8 mouse cellular contexts compared by ENCODE assay signal in genomic region chr8:120067936-120068668, GRCm38 (mm10). TPM values are rescaled to one million over a fixed set of nuclear protein-coding genes. Genes with fewer than 3 reads are reported as not detected.
A peak's percentile ranks its signal among the peaks of the same experiment; 100 is the strongest.
DNase-seq lines count a peak whose midpoint lies in the region; ATAC-seq and TF ChIP-seq lines count a peak whose summit lies in the region.

No protein-coding gene starts in this region.

- TF ChIP-seq POLR2A in heart, adult 2 months (IDR thresholded peaks at IDR 0.05; ENCODE audit: insufficient read depth, low read depth, low read length): peak; percentile 31; the same call in 1 of the 2 replicates
- TF ChIP-seq POLR2A in small intestine, adult 2 months (IDR thresholded peaks at IDR 0.05; ENCODE audit: low read depth, low read length): no peak

- DNase-seq in heart, adult 2 months: peak; percentile 70 to 84
- DNase-seq in forelimb bud, embryonic 11.5 days (ENCODE audit: low read depth, low spot score): peak; percentile 46
- DNase-seq in right cerebral cortex, adult 18-20 months: no peak
- DNase-seq in layer of hippocampus, postnatal 14 days (ENCODE audit: low spot score in 2 of 2): no peak

- no peak overlapping the region for H3K4me2 ChIP-seq in heart, embryonic 12.5 days
- no peak overlapping the region for H3K4me2 ChIP-seq in kidney, embryonic 16.5 days (replicated peaks; ENCODE audit: low read depth, low read length)

- intact Hi-C loops in heart, adult 2 months (cut with DNase I): no loop called here

- peak overlapping the region; percentile 35; the same call in 1 of the 2 replicates for H3K9ac ChIP-seq in heart, adult 2 months (ENCODE audit: low read depth, low read length)
- H3K9ac ChIP-seq in heart, embryonic 12.5 days: no peak overlapping the region
- no peak overlapping the region for H3K9ac ChIP-seq in kidney, embryonic 16.5 days (replicated peaks; ENCODE audit: low read length)

- no peak overlapping the region for H3K4me3 ChIP-seq in heart, adult 2 months
- no peak overlapping the region for H3K4me3 ChIP-seq in heart, embryonic 12.5 days
- H3K4me3 ChIP-seq in kidney, embryonic 16.5 days (ENCODE audit: low read length): no peak overlapping the region
- H3K4me3 ChIP-seq in small intestine, adult 2 months (ENCODE audit: low read depth, low read length): no peak overlapping the region

- peaks cover 10% of the 10 kb centered on the region for H3K4me1 ChIP-seq in heart, adult 2 months (ENCODE audit: control insufficient read depth, insufficient read depth, low read length)
- H3K4me1 ChIP-seq in heart, embryonic 12.5 days (replicated peaks): 0 out of 2 replicates have a peak, but pooled peaks cover 12% of the 10 kb centered on the region
- H3K4me1 ChIP-seq in kidney, embryonic 16.5 days (ENCODE audit: insufficient read depth, low read length): peaks cover 22% of the 10 kb centered on the region
- H3K4me1 ChIP-seq in small intestine, adult 2 months (ENCODE audit: control insufficient read depth, insufficient read depth, insufficient read length, low read length): peaks cover 3% of the 10 kb centered on the region; the same call in 1 of the 2 replicates

- no peak for TF ChIP-seq CTCF in heart, adult 2 months (IDR thresholded peaks at IDR 0.05)
- no peak for TF ChIP-seq CTCF in small intestine, adult 2 months (IDR thresholded peaks at IDR 0.05; ENCODE audit: extremely low read depth, insufficient read length, insufficient replicate concordance, low read depth, low read length)

- H3K79me2 ChIP-seq in heart, adult 2 months (replicated peaks; ENCODE audit: control insufficient read depth, insufficient read depth, low read length): no peaks in the 10 kb centered on the region

- H3K36me3 ChIP-seq in heart, adult 2 months (ENCODE audit: control insufficient read depth, insufficient read depth, low read length): no peaks in the 10 kb centered on the region
- H3K36me3 ChIP-seq in heart, embryonic 12.5 days: no peaks in the 10 kb centered on the region
- H3K36me3 ChIP-seq in kidney, embryonic 16.5 days (ENCODE audit: insufficient read depth, low read length): no peaks in the 10 kb centered on the region
- H3K36me3 ChIP-seq in small intestine, adult 2 months (ENCODE audit: control insufficient read depth, insufficient read depth, low read length): no peaks in the 10 kb centered on the region

- TF ChIP-seq EP300 in heart, adult 2 months (IDR thresholded peaks at IDR 0.05; ENCODE audit: insufficient read depth, low read depth, low read length): peak; percentile 84; the same call in 1 of the 2 replicates

- peak overlapping the region; percentile 60 for H3K27ac ChIP-seq in heart, adult 2 months
- no peak overlapping the region for H3K27ac ChIP-seq in heart, embryonic 12.5 days (ENCODE audit: poor library complexity, severe bottlenecking)
- H3K27ac ChIP-seq in kidney, embryonic 16.5 days (ENCODE audit: low read length): no peak overlapping the region
- H3K27ac ChIP-seq in small intestine, adult 2 months (ENCODE audit: insufficient read depth, low read depth, low read length): peak overlapping the region; percentile 18; the same call in 1 of the 2 replicates

- H3K27me3 ChIP-seq in heart, adult 2 months (ENCODE audit: control insufficient read depth, insufficient read depth, low read length): no peaks in the 10 kb centered on the region
- H3K27me3 ChIP-seq in heart, embryonic 12.5 days (replicated peaks): peaks cover 14% of the 10 kb centered on the region; the same call in 1 of the 2 replicates
- no peaks in the 10 kb centered on the region for H3K27me3 ChIP-seq in kidney, embryonic 16.5 days (ENCODE audit: insufficient read depth, low read length)
- H3K27me3 ChIP-seq in small intestine, adult 2 months (ENCODE audit: control insufficient read depth, insufficient read depth, low read length): no peaks in the 10 kb centered on the region

- 37% methylated on average over 19 of the region's 19 CpGs for WGBS in heart, adult 2 months
- WGBS in heart, embryonic 12.5 days: 62% methylated on average over 19 of the region's 19 CpGs
- 21% methylated on average over 19 of the region's 19 CpGs for WGBS in kidney, embryonic 16.5 days
- WGBS in small intestine, adult 2 months: 56% methylated on average over 19 of the region's 19 CpGs

- ATAC-seq in heart, embryonic 12.5 days (ENCODE audit: insufficient number of reproducible peaks, low FRiP score): no peak
- peak; percentile 55 for ATAC-seq in kidney, embryonic 16.5 days (ENCODE audit: low FRiP score, low TSS enrichment)
- no peak for ATAC-seq in granulocyte monocyte progenitor cell, adult 5-6 weeks (replicated peaks; ENCODE audit: poor library complexity, severe bottlenecking)

- no peaks in the 10 kb centered on the region for H3K9me3 ChIP-seq in heart, embryonic 12.5 days (replicated peaks)
- H3K9me3 ChIP-seq in kidney, embryonic 16.5 days (ENCODE audit: low read length): 0 out of 2 replicates have a peak, but pooled peaks cover 3% of the 10 kb centered on the region

RNA-seq across cellular contexts. Expression of gene Zdhhc7, which starts 33.2 kb away (rescaled TPM):
- 10 to 100 TPM; 34.2 to 35.4 TPM for total RNA-seq in heart, adult 2 months (2021)
- 48.5 and 70.6 TPM in 2 replicates for polyA plus RNA-seq in heart, adult 2 months (2012; rRNA removed)
- 33.9 and 34.9 TPM in 2 replicates for polyA plus RNA-seq in heart, embryonic 12.5 days (2016; fragmentation: Nextera tagmentation; extraction: Ambion mirVana)
- 36.2 and 37.4 TPM in 2 replicates for polyA plus RNA-seq in kidney, embryonic 16.5 days (2015; fragmentation: Nextera tagmentation; extraction: Ambion mirVana)
- polyA plus RNA-seq in small intestine, adult 2 months (2012; rRNA removed): 99.7 and 172 TPM in 2 replicates
- total RNA-seq in layer of hippocampus, postnatal 14 days (2021): 10 to 100 TPM; 39.1 to 42.1 TPM
- 19.5 and 24.3 TPM in 2 replicates for total RNA-seq in granulocyte monocyte progenitor cell, adult 5-6 weeks (2014; fragmentation: Nextera tagmentation)
- total RNA-seq in granulocyte monocyte progenitor cell, adult 5-6 weeks (2017): 14.5 and 21.1 TPM in 2 replicates

RNA-seq across cellular contexts. Expression of gene 6430548M08Rik, which starts 45.9 kb away (rescaled TPM):
- total RNA-seq in heart, adult 2 months (2021): 10 to 100 TPM; 16.1 to 20.0 TPM
- 6.4 and 9.5 TPM in 2 replicates for polyA plus RNA-seq in heart, adult 2 months (2012; rRNA removed)
- 13.8 and 14.4 TPM in 2 replicates for polyA plus RNA-seq in heart, embryonic 12.5 days (2016; fragmentation: Nextera tagmentation; extraction: Ambion mirVana)
- polyA plus RNA-seq in kidney, embryonic 16.5 days (2015; fragmentation: Nextera tagmentation; extraction: Ambion mirVana): 5.3 and 6.7 TPM in 2 replicates
- polyA plus RNA-seq in small intestine, adult 2 months (2012; rRNA removed): 8.0 and 22.6 TPM in 2 replicates
- 100 to 1,000 TPM; 108 to 110 TPM for total RNA-seq in layer of hippocampus, postnatal 14 days (2021)
- 0.04 and 9.0 TPM in 2 replicates for total RNA-seq in granulocyte monocyte progenitor cell, adult 5-6 weeks (2014; fragmentation: Nextera tagmentation)
- total RNA-seq in granulocyte monocyte progenitor cell, adult 5-6 weeks (2017): 3.3 and 3.6 TPM in 2 replicates

Comparison
In these comparisons a context has a peak if more than half of its experiments do, and no peak if none do; other contexts are left out.
1. H3K27ac ChIP-seq: peak in heart, adult 2 months (single experiment) and small intestine, adult 2 months (single experiment); none in heart, embryonic 12.5 days (single experiment) and kidney, embryonic 16.5 days (single experiment).
2. DNase-seq: peak in heart, adult 2 months (2 of 2) and forelimb bud, embryonic 11.5 days (single experiment); none in right cerebral cortex, adult 18-20 months (single experiment) and layer of hippocampus, postnatal 14 days (0 of 2).